Mouse (Mus musculus) adrenal gland, postnatal 14 days (tissue): ENCODE data around the gene Ctsd. TPM values are rescaled to one million over a fixed set of nuclear protein-coding genes. Genes with fewer than 3 reads are reported as not detected.
"Not testable (repeated sequence)": the region's sequence is repeated elsewhere in the genome, so short reads cannot be mapped to it uniquely, and the experiment has no call there.

Source experiments
- DNase-seq: peaks from one replicate; pipeline ENCODE4 v3.0.0; 2021; ENCODE audit warnings: mixed read lengths
- long read RNA-seq, 2 experiments: library from polyadenylated mRNA; stranded (forward); transcript quantifications; one replicate each; pipeline ENCODE4 v2.0.0; 2021
- total RNA-seq: library from RNA; stranded (reverse); gene quantifications from 2 replicates; pipeline ENCODE4 v1.2.3, GENCODE M21; 2021

Gene Ctsd
- 678 and 680 TPM in 2 replicates for total RNA-seq
- long read RNA-seq, experiment 1, transcript Ctsd-202 (9 exons, 2,127 nt): major isoform, 1,627 of 1,819 reads
- long read RNA-seq, experiment 1, partial matches to known transcripts: 128 of 1,819 reads
- long read RNA-seq, experiment 1, other reads (novel, unspliced or antisense): 63 of 1,819 reads
- long read RNA-seq, experiment 2, transcript Ctsd-202 (9 exons, 2,127 nt): major isoform, 934 of 1,089 reads
- long read RNA-seq, experiment 2, partial matches to known transcripts: 100 of 1,089 reads
- long read RNA-seq, experiment 2, other reads (novel, unspliced or antisense): 55 of 1,089 reads

DNA sequence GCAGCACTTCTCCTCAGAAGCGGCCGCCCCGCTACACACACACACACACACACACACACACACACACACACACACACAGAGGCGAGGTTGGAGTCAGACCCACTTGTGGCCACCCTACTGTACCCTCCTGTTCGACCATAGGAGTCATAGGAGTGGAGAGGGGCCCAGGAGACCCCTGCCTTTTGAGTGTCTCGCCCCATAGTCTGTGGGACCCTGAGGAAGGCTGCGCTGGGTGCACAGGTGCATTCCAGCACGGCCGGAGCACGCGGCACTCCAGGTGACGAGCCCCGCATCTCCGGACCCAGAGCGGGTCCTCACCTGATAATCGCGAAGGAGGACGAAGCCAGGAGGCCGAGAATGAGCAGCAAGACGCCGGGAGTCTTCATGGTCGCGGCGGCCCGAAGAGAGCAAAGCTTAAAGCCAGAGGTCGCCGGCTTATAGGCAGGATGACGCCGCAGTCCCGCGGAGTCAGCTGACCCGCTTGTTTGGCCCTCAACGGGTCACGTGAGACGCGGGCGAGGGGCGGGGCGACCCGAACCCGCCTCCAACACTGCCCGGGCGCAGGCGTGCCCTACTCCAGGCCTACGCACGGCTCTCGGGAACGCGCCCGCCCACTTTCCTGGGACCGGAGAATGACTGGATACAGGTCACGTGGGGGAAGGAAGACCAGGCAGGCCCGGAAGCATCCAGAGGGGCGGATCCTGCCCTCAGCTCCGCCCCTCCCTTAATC lies at the start of gene Ctsd:
Gene Ctsd (minus strand): TSS at position 620 of the 730 bp plus-strand sequence.
- peak; percentile 99 for DNase-seq

GRCm38 (mm10) chr7:142437324-142437723 lies 49.5 kb upstream of the Ctsd start:
- DNase-seq: peak; percentile 38

- DNase-seq: peak; percentile 80
Measured at GRCm38 (mm10) chr7:142435524-142435923, 47.7 kb upstream of the Ctsd start.

- no peak for DNase-seq
Measured at GRCm38 (mm10) chr7:142434137-142434865, 46.5 kb upstream of the Ctsd start, which contains the start of gene Syt8. Gene Syt8 (plus strand): TSS chr7:142434850.

- no peak for DNase-seq
Measured at GRCm38 (mm10) chr7:142433623-142434022, 45.8 kb upstream of the Ctsd start.

DNA sequence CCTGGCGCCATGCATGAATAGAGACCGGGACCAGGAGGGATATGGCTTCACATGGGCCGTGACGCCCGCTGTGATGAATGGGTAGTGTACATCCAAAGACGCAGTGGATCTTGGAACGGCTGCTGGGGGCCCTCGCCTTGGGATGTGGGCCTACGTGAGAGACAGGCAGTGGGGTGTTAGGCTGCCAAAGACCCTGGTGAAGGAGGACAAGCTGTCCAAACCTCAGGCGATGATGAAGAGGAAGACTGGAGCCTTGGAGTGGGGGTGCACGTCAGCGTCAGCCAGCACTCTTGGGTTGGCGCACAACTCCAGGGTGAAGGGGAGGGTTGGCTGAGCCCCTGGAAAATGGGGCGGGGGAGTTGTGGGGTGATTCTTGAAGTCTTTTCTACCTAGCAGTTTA lies 43.3 kb upstream of the Ctsd start:
- no peak for DNase-seq

GRCm38 (mm10) chr7:142430160-142430678 lies 42.4 kb upstream of the Ctsd start:
- peak; percentile 44 for DNase-seq

DNA sequence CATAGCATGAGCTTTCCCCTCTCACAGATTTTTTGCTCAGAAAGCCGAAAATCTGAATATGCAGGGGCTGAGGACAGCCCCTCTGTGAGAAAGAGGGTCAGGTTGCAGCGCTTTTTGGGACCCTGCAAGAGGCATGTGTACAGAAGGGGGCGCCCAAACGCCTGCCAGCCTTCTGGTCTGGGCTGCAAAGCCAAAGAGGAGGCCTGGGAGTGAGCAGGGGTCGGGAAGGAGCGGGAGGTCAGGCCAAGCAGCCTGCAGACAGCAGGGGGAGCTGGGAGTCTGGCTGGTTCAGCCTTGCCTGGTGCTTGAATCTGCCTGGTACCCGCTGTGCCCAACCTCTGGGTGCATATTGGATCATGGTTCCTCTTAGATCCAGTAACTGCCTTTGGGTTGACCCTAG lies 40.4 kb upstream of the Ctsd start:
- peak; percentile 45 for DNase-seq

GRCm38 (mm10) chr7:142425641-142426213 lies 37.9 kb upstream of the Ctsd start:
- DNase-seq: peak; percentile 49

DNA sequence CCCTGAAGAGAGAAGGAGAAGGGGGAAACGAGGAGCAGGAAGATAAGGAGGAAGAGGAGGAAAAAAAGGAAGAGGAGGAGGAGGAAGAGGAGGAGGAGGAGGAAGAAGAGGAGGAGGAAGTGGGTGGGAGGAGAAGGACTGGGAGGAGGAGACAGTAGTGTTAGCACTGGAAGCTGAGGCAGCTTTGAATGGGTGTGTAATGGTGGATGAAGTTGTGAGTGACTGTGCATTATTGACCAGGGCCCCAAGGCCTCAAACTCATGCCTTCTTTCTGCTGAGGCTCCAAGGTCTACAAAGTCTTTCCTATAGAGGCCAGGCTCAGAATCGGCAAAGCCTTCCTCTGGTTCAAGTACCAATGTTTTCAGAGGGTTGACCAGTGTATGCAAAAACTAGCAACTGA lies 34.0 kb upstream of the Ctsd start:
- no peak for DNase-seq

- DNase-seq: no peak
Measured at GRCm38 (mm10) chr7:142419887-142420286, 32.0 kb upstream of the Ctsd start.

GRCm38 (mm10) chr7:142418679-142419078 lies 30.8 kb upstream of the Ctsd start:
- DNase-seq: no peak

- no peak for DNase-seq
Measured at GRCm38 (mm10) chr7:142418027-142418426, 30.2 kb upstream of the Ctsd start.

DNA sequence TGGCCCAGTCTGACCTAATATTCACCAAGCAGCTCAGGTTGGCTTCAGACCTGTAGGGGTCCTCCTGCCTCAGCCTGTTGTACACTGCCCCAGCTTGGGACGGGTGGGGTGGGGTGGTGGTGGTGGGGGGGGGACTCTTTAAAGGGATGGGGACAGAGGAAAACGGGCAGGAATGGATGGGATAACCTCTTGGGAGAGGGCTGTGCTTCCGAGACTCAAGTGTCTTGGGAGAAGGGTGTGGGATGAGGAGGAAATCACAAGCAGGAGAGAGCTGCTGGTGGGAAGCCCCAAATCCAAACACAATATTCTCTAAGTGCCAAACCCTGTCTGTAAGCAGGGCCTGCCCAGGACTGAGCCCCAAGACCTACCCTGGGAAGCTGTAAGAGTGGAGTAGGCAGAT lies 28.4 kb upstream of the Ctsd start:
- DNase-seq: no peak

DNA sequence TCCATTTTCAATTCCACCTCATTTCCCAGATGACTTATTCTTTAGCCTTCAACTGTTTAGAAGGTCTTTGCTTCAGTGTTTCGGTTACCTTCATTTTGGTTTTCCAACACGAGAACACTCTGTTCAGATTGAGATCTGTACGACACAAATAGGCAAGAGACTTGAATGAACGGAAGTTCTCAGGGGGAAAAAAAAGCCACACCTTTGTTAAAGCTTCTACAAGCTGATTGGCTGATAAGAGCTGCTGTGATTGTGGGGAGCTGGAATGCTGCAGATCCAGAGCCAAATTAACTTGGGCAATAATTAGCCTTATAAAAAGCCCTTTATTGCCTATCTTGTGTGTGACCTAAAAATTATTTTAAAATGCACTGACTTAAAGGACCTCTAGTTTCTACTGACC lies 27.5 kb upstream of the Ctsd start:
- DNase-seq: no peak

GRCm38 (mm10) chr7:142413285-142413684 lies 25.4 kb upstream of the Ctsd start:
- DNase-seq: no peak

- DNase-seq: no peak
Measured at GRCm38 (mm10) chr7:142409603-142410002, 21.8 kb upstream of the Ctsd start.

DNA sequence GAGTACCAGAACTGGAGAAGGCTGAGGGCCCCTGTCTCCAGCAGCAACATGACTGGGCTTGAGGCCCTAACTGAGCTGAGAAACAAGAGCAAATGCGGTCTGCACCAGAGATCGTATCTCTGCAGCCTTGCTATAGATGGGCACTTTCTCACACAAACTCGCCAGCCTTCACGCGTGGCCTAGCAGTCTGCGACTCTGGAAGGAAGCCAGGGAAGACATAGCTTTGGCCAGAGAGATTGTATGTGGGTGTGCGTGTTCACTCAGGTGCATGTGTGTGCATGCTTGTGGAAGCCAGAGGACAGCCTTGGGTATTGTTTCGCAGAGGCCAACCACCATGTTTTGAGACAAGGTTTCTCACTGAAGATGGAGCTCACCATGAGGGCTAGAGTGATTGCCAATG lies 20.8 kb upstream of the Ctsd start:
- no peak for DNase-seq

DNA sequence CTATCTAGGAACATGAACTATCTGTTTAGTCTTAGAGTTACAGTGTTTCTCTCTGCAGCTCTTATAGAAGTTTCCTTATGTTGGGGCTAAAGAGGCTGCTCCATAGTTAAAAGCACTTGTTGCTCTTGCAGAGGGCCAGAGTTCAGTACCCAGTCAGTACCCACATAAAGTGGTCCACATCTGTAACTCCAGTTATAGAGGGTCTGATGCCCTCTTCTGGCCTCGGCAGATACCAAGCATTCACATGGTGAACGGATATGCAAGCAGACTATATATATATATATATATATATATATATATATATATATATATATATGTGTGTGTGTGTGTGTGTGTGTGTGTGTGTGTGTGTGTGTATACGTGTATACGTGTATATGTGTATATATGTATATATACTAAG lies 20.1 kb upstream of the Ctsd start:
- no peak for DNase-seq

DNA sequence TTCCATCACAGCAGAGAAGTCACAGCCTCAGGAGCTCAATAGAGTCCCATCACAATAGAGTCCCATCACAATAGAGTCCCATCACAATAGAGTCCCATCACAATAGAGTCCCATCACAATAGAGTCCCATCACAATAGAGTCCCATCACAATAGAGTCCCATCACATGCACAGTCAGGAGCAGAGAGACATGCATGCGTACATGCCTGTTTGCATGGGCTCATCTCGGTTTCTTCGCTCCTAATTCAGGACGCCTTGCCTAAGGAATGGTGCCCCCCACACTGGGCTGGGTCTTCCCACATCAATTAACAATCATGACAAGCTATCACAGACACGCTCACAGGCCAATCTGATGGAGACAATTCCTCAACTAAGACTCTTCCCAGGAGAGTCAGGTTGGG lies 17.3 kb upstream of the Ctsd start:
- DNase-seq: not testable (repeated sequence)

DNA sequence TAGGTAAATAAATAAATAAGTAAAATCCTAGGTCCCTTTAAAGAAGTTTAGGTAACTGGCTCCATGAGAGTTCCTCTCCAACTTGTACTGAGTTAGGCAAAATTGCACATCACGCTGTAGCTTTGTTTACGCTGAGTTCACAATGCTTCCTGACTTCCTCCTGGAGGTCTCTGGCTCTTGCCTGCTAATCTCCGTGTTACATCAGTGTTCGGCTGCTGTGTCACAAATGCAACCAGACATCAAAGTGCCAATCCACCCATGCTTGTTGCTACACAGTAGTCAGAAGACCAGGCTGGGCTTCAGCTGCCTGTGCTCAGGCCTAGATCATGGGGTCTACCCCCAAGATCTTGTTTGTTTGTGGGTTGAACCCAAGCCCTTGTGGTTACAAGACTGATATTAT lies 15.8 kb upstream of the Ctsd start:
- no peak for DNase-seq

DNA sequence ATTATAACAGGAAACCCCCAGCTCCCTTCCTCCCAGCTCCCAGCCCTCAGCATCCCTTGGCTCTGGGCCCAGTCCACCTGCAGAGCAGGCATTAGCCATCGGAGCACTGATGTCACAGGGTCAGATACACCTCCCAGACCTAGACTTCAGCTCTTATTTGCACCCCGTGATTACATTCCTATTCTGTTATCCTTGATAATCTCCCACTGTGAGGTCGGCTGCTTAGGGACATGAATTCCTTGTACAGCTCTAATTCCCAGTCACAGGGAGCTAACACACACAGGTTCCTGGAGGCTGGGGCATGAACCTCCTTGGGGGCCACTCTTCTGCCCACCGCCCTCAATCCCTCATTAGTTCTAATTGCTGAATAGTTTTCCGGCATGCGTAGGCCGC lies 12.9 kb upstream of the Ctsd start:
- no peak for DNase-seq
